Mouse (Mus musculus) intestine, embryonic 14.5 days (tissue): ENCODE measurements around the gene Zfp322a. TPM values are rescaled to one million over a fixed set of nuclear protein-coding genes. Genes with fewer than 3 reads are reported as not detected.
"Not testable (repeated sequence)": the region's sequence is repeated elsewhere in the genome, so short reads cannot be mapped to it uniquely, and the experiment has no call there.

Source experiments
- ATAC-seq: fragments of 200-750 bp; cut with Nextera tagmentation; replicated peaks from 2 replicates; pipeline ENCODE4 v1.8.0; 2017; ENCODE audit warnings: low read depth, moderate number of reproducible peaks, moderate TSS enrichment, moderate library complexity; ENCODE audit not compliant: low FRiP score, low TSS enrichment
- DNase-seq: peaks from one replicate; pipeline ENCODE4 v3.0.0-alpha.2; 2018; ENCODE audit warnings: low spot score
- H3K27ac ChIP-seq: fragments of 300-500 bp; sonication (generic); 2 replicates; pipeline ENCODE4 v1.5.1; 2014; ENCODE audit warnings: low read depth, mild to moderate bottlenecking, control low read depth
- H3K27me3 ChIP-seq: fragments of 300-500 bp; sonication (generic); replicated peaks from 2 replicates; pipeline ENCODE4 v1.6.1; 2014; ENCODE audit warnings: low read length, control low read depth; ENCODE audit not compliant: control insufficient read depth, insufficient read depth
- H3K36me3 ChIP-seq: fragments of 300-500 bp; sonication (generic); 2 replicates; pipeline ENCODE4 v1.6.1; 2014; ENCODE audit warnings: low read length, control low read depth; ENCODE audit not compliant: control insufficient read depth, insufficient read depth
- H3K4me1 ChIP-seq: fragments of 300-500 bp; sonication (generic); replicated peaks from 2 replicates; pipeline ENCODE4 v1.6.1; 2014; ENCODE audit warnings: low read length, control low read depth, mixed read lengths; ENCODE audit not compliant: control insufficient read depth, insufficient read depth
- H3K4me2 ChIP-seq: fragments of 300-500 bp; sonication (generic); 2 replicates; pipeline ENCODE4 v1.6.1; 2014; ENCODE audit warnings: low read length
- H3K4me3 ChIP-seq: fragments of 300-500 bp; sonication (generic); 2 replicates; pipeline ENCODE4 v1.5.1; 2014; ENCODE audit warnings: low read depth, low read length, control low read depth, mixed read lengths
- H3K9ac ChIP-seq: fragments of 300-500 bp; sonication (generic); 2 replicates; pipeline ENCODE4 v1.6.1; 2014; ENCODE audit warnings: mild to moderate bottlenecking, low read length
- H3K9me3 ChIP-seq: fragments of 300-500 bp; sonication (generic); 2 replicates; pipeline ENCODE4 v1.6.1; 2016; ENCODE audit warnings: low read length, control low read depth; ENCODE audit not compliant: control insufficient read depth
- WGBS: fragments of 180-500 bp; shearing (Covaris S2); extraction: QIAGEN DNeasy Blood & Tissue Kit; methylation state at CpG from one replicate; pipeline ENCODE4 v1.1.7; 2014; 5-methylcytosine and 5-hydroxymethylcytosine counted together
- polyA plus RNA-seq: library from polyadenylated mRNA; unstranded; fragments of >200 nt; fragmentation: Nextera tagmentation; extraction: Ambion mirVana; gene quantifications from 2 replicates; pipeline ENCODE4 v1.2.1, GENCODE M21; 2014

Gene Zfp322a
- polyA plus RNA-seq, 1 experiment from 2014 or later, result 39.5 TPM

GRCm38 (mm10) chr13:23400771-23401682, 32.0 kb upstream of the Zfp322a start:
- no peak for ATAC-seq
- Histone ChIP-seq H3K36me3 (no peaks in the 10 kb centered on the region), H3K9ac (no peak overlapping the region), H3K4me3 (peak overlapping the region; percentile 17; the same call in 1 of the 2 replicates), H3K9me3 (no peaks in the 10 kb centered on the region; the same call in 1 of the 2 replicates), H3K4me1 (0 out of 2 replicates have a peak, but pooled peaks cover 4% of the 10 kb centered on the region), H3K27ac (no peak overlapping the region), H3K27me3 (peaks cover 27% of the 10 kb centered on the region), H3K4me2 (peak overlapping the region; percentile 48; the same call in 1 of the 2 replicates)
- no peak for DNase-seq
- 11% methylated on average over 24 of the region's 24 CpGs for WGBS

GRCm38 (mm10) chr13:23396913-23397312, 27.9 kb upstream of the Zfp322a start:
- H3K4me1 ChIP-seq, H3K27ac ChIP-seq, H3K9me3 ChIP-seq, H3K9ac ChIP-seq, ATAC-seq, H3K36me3 ChIP-seq: not testable (repeated sequence)
- Histone ChIP-seq H3K4me3 (peak overlapping the region; percentile 48; the same call in 1 of the 2 replicates), H3K27me3 (peaks cover 49% of the 10 kb centered on the region), H3K4me2 (peak overlapping the region; percentile 92; the same call in 1 of the 2 replicates)
- DNase-seq, result peak; percentile 68
- WGBS, result 13% methylated on average over 14 of the region's 14 CpGs

DNA sequence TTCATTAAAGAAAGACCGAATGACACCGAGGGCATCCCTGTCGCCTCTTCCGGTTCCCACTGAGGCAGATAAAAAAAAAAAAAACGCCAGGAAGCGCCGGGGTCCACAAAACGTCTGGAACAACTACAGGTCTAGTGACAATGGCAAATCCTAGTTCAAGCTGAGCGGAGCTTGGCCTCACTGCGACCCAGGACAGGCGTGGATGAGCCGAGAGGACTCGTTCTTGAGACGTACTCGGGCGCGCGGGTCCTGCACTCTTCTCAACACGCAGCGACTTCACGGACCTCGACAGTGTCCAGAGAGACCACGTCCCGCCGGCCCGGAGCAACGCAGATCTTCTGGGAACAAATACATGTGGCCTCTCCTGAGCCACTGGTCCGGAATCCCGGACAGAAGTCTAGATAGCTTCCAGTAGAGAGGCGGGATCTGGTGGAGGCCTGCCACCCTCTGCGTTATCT, 27.3 kb upstream of the Zfp322a start:
- peaks cover 53% of the 10 kb centered on the region for H3K27me3 ChIP-seq
- under 1% methylated on average over 31 of the region's 31 CpGs for WGBS

DNA sequence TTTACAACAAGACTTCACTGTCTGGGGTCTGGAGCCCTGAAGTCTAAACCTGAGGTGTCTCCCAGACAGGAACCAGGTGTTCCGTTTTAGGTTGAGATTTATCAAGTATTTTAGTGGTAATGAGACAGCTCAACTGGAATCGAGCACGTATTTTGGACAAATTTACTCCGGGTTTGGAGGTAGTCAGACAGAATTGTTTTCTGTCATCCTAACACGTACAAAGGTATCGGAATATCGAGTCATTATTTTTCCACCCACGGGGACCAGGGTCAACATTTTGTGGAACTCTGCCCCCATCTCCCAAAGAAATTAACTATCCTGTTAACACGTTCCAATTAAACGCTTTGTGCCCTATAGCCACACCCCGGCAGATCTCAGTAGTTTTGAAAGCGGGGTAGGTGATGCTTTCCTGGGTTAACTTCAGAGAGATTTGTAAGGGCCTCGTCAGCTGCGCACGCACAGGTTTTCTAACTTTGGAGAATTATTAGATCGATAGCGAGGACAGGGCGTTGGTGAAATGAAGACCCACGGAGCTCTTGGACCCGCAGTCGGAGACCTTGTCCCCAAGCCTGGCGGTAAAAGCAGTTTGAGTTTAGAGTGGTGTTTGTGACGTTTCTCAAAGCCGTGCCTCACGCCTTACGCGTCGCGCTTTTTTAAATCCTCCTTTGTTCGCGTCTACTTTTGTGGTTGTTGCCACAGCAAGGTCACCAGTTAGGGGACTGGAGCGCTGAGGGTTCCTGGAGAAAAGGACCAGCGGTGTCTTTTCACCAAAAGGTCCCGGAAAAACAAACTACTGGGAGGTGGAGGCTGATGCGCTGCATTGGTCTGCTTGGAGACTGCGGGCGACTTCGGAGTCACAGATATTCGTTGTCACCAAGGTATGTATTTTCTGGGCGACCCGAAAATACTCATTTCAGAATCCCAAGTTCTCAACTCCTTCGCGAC, 26.6 kb upstream of the Zfp322a start:
- ATAC-seq (no peak), DNase-seq (peak; percentile 78)
- Histone ChIP-seq H3K9me3 (no peaks in the 10 kb centered on the region), H3K27ac (no peak overlapping the region), H3K9ac (0 out of 2 replicates have a peak overlapping the region, but pooled peaks have one; percentile 22), H3K36me3 (no peaks in the 10 kb centered on the region), H3K27me3 (peaks cover 53% of the 10 kb centered on the region), H3K4me3 (peak overlapping the region; percentile 48), H3K4me2 (peak overlapping the region; percentile 92), H3K4me1 (0 out of 2 replicates have a peak, but pooled peaks cover 10% of the 10 kb centered on the region)
- 4% methylated on average over 43 of the region's 43 CpGs for WGBS

More for the DNA sequence above, 27.3 kb upstream of the Zfp322a start:
- no peaks in the 10 kb centered on the region for H3K36me3 ChIP-seq
- DNase-seq (peak; percentile 84), ATAC-seq (no peak)
- peak overlapping the region; percentile 92 for H3K4me2 ChIP-seq
- H3K4me1 ChIP-seq, result 0 out of 2 replicates have a peak, but pooled peaks cover 10% of the 10 kb centered on the region
- H3K9ac ChIP-seq, result peak overlapping the region; percentile 3; the same call in 1 of the 2 replicates
- H3K9me3 ChIP-seq, result no peaks in the 10 kb centered on the region; the same call in 1 of the 2 replicates
- H3K27ac ChIP-seq, result no peak overlapping the region
- H3K4me3 ChIP-seq, result peak overlapping the region; percentile 48

GRCm38 (mm10) chr13:23387548-23387947, 18.5 kb upstream of the Zfp322a start:
- Histone ChIP-seq H3K9ac (no peak overlapping the region), H3K9me3 (no peaks in the 10 kb centered on the region), H3K27me3 (0 out of 2 replicates have a peak, but pooled peaks cover 6% of the 10 kb centered on the region), H3K4me3 (no peak overlapping the region), H3K4me2 (no peak overlapping the region), H3K27ac (no peak overlapping the region), H3K36me3 (no peaks in the 10 kb centered on the region), H3K4me1 (no peaks in the 10 kb centered on the region)
- no peak for ATAC-seq
- WGBS, result 87% methylated on average over 1 of the region's 1 CpGs
- no peak for DNase-seq

GRCm38 (mm10) chr13:23383127-23383526, 14.1 kb upstream of the Zfp322a start:
- Histone ChIP-seq H3K27me3 (no peaks in the 10 kb centered on the region), H3K4me3 (no peak overlapping the region), H3K9me3 (no peaks in the 10 kb centered on the region), H3K27ac (no peak overlapping the region), H3K4me1 (no peaks in the 10 kb centered on the region), H3K36me3 (no peaks in the 10 kb centered on the region), H3K4me2 (no peak overlapping the region), H3K9ac (no peak overlapping the region)
- WGBS, result 74% methylated on average over 1 of the region's 1 CpGs
- no peak for ATAC-seq
- DNase-seq, result no peak

DNA sequence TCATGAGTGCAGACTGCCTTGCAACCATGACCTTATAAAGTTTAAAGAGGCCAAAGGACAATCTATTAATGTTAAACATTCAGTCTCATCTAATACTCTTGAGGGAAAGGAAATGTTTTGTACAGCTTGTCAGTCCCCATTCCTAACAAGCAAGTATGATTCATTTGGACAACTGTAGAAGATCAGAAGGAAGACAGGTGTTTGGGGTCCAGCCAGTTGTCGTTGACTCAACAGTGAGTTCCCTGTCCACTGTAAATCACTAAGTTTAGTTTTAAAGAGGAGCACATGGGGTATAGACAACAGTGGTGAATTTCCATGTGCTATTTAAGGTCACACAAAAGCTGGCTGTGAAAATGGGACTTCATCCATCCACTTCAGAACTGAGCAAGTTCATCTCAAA, 3.4 kb upstream of the Zfp322a start:
- Histone ChIP-seq H3K4me1 (peaks cover 10% of the 10 kb centered on the region), H3K36me3 (peaks cover under 1% of the 10 kb centered on the region), H3K27me3 (no peaks in the 10 kb centered on the region), H3K9me3 (no peaks in the 10 kb centered on the region), H3K4me3 (no peak overlapping the region), H3K27ac (no peak overlapping the region), H3K4me2 (no peak overlapping the region), H3K9ac (no peak overlapping the region)
- 58% methylated on average over 1 of the region's 1 CpGs for WGBS
- no peak for DNase-seq
- no peak for ATAC-seq

DNA sequence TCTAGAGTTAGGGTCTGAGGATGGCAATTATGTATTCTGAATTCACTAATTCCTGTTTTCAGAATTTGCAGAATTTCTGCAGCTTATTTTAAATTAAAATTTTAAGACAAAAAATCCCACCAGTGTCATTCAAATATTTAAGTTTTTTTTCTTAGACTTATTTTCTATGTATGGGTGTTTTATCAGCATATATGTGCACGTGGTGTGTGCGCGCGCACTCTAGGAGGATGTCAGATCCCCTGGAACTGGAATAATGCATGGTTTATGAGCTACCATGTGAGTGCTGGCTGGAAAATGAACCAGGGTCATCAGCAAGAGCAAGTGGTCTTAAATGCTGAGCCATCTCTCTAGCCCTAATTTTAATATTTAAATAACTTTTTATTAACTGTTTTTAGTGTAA, 1.1 kb upstream of the Zfp322a start:
- ATAC-seq, result no peak
- Histone ChIP-seq H3K4me1 (peaks cover 21% of the 10 kb centered on the region), H3K4me2 (peak overlapping the region; percentile 82), H3K9me3 (no peaks in the 10 kb centered on the region), H3K36me3 (peaks cover 8% of the 10 kb centered on the region), H3K4me3 (no peak overlapping the region), H3K27me3 (no peaks in the 10 kb centered on the region), H3K27ac (no peak overlapping the region), H3K9ac (no peak overlapping the region)
- DNase-seq, result no peak
- WGBS, result 93% methylated on average over 4 of the region's 4 CpGs
